Mouse (Mus musculus): Measurements from ENCODE around the gene Hpd. TPM values are rescaled to one million over a fixed set of nuclear protein-coding genes. Genes with fewer than 3 reads are reported as not detected.

The Hpd gene
- polyA plus RNA-seq, 1 experiment from 2014 or later: 5.9 TPM

Other genes with a start within 250 kb of the Hpd start
- gene Kdm2b, start 192.9 kb downstream of the Hpd start, polyA plus RNA-seq (2016; fragmentation: Nextera tagmentation; extraction: Ambion mirVana): 28.9 and 30.6 TPM in 2 replicates
- gene Orai1, start 167.7 kb downstream of the Hpd start, polyA plus RNA-seq (2016; fragmentation: Nextera tagmentation; extraction: Ambion mirVana): 11.6 and 11.9 TPM in 2 replicates
- not detected in 2 replicates for gene Morn3, start 135.7 kb downstream of the Hpd start, polyA plus RNA-seq (2016; fragmentation: Nextera tagmentation; extraction: Ambion mirVana)
- gene Tmem120b, start 114.3 kb downstream of the Hpd start, polyA plus RNA-seq (2016; fragmentation: Nextera tagmentation; extraction: Ambion mirVana): 28.2 and 30.3 TPM in 2 replicates
- gene Rhof, start 50.0 kb downstream of the Hpd start, polyA plus RNA-seq (2016; fragmentation: Nextera tagmentation; extraction: Ambion mirVana): 3.9 and 4.8 TPM in 2 replicates
- gene Setd1b, start 40.5 kb downstream of the Hpd start, polyA plus RNA-seq (2016; fragmentation: Nextera tagmentation; extraction: Ambion mirVana): 6.0 and 6.1 TPM in 2 replicates
- 77.4 and 77.8 TPM in 2 replicates for gene Psmd9, start 13.3 kb downstream of the Hpd start, polyA plus RNA-seq (2016; fragmentation: Nextera tagmentation; extraction: Ambion mirVana)
- 0.10 and 0.29 TPM in 2 replicates for gene Wdr66, start 69.4 kb upstream of the Hpd start, polyA plus RNA-seq (2016; fragmentation: Nextera tagmentation; extraction: Ambion mirVana)
- 11.7 and 12.7 TPM in 2 replicates for gene Bcl7a, start 161.1 kb upstream of the Hpd start, polyA plus RNA-seq (2016; fragmentation: Nextera tagmentation; extraction: Ambion mirVana)
- 6.7 and 7.0 TPM in 2 replicates for gene Mlxip, start 212.1 kb upstream of the Hpd start, polyA plus RNA-seq (2016; fragmentation: Nextera tagmentation; extraction: Ambion mirVana)